Mouse (Mus musculus): Measurements from ENCODE around the gene Atp6v0a1.

DNA sequence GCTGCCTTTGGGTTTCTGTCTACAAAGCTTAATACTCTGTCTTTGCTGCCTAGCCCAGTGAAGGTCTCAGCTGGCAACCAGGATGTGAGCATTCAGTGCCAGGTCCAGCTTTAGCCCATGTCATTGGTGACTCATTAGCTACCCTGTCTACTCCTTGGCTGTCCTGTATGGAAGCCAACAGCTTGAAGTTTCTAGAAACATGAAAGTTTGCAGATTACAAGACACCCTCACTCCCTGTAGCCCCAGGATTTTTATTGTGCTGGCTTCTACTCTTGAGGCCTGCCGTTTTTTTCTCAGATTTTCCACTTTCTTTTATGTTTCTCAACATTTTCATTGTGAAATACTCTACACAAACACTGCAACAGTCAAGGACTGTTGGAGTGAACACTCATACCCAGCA lies 80.7 kb downstream of the Atp6v0a1 start:
- TF ChIP-seq POLR2A (IDR thresholded peaks at IDR 0.05; ENCODE audit: low read depth, low read length) (no peak), CTCF (conservative IDR thresholded peaks at IDR 0.05; ENCODE audit: insufficient read depth, insufficient read length, low read depth, low read length) (no peak)

Measured in kidney, adult 2 months (tissue).